Mouse (Mus musculus) MEL (cell line): ENCODE data around the gene Irf3. TPM values are rescaled to one million over a fixed set of nuclear protein-coding genes. Genes with fewer than 3 reads are reported as not detected.

Experiments used
- DNase-seq: peaks from one replicate; pipeline ENCODE4 v3.0.0; 2011; ENCODE audit warnings: low read depth, low spot score
- H3K27ac ChIP-seq: 2 replicates; pipeline ENCODE4 v1.5.1; 2012; ENCODE audit warnings: low read depth, mild to moderate bottlenecking, control low read depth, low read length, moderate library complexity; ENCODE audit not compliant: control insufficient read depth
- H3K27me3 ChIP-seq, 2 experiments: fragments of 150-350 bp in 1 of 2; sonication (generic) in 1 of 2; 2 replicates each; pipeline ENCODE4 v1.6.1; 2012; ENCODE audit warnings: low read length in 2 of 2, mild to moderate bottlenecking in 2 of 2, improper control_type of control experiment in 1 of 2, moderate library complexity in 1 of 2; ENCODE audit not compliant: insufficient read depth in 2 of 2, control insufficient read depth in 1 of 2
- H3K36me3 ChIP-seq, 2 experiments: 2 replicates each; pipeline ENCODE4 v1.6.1; 2012 to 2014; ENCODE audit warnings: low read length in 2 of 2, improper control_type of control experiment in 1 of 2, inconsistent platforms in 1 of 2, mild to moderate bottlenecking in 1 of 2; ENCODE audit not compliant: insufficient read depth in 2 of 2, control insufficient read depth in 1 of 2
- H3K4me1 ChIP-seq, 2 experiments: fragments of 150-350 bp in 1 of 2; sonication (generic) in 1 of 2; 2 replicates each; pipeline ENCODE4 v1.6.1; 2012; ENCODE audit warnings: low read length in 2 of 2, improper control_type of control experiment in 1 of 2, mild to moderate bottlenecking in 1 of 2; ENCODE audit not compliant: insufficient read depth in 2 of 2, control insufficient read depth in 1 of 2
- H3K4me3 ChIP-seq, 2 experiments: fragments of 150-350 bp in 1 of 2; sonication (generic) in 1 of 2; 2 replicates each; pipeline ENCODE4 v1.5.1; 2012; ENCODE audit warnings: low read depth in 2 of 2, low read length in 2 of 2, mild to moderate bottlenecking in 2 of 2, moderate library complexity in 2 of 2, control low read depth in 1 of 2, improper control_type of control experiment in 1 of 2; ENCODE audit not compliant: control insufficient read depth in 1 of 2, insufficient read depth in 1 of 2
- H3K79me2 ChIP-seq: 2 replicates; pipeline ENCODE4 v1.6.1; 2012; ENCODE audit warnings: mild to moderate bottlenecking, low read length, moderate library complexity; ENCODE audit not compliant: control insufficient read depth, poor library complexity, insufficient read depth
- H3K9ac ChIP-seq: 2 replicates; pipeline ENCODE4 v1.6.1; 2012; ENCODE audit warnings: low read depth, mild to moderate bottlenecking, control low read depth, low read length, moderate library complexity; ENCODE audit not compliant: control insufficient read depth, poor library complexity, severe bottlenecking
- H3K9me3 ChIP-seq: fragments of 150-350 bp; sonication (generic); replicated peaks from 2 replicates; pipeline ENCODE4 v1.6.1; 2012; ENCODE audit warnings: mild to moderate bottlenecking, low read length, improper control_type of control experiment, moderate library complexity; ENCODE audit not compliant: insufficient read depth
- BHLHE40 ChIP-seq: IDR thresholded peaks from 2 replicates; pipeline ENCODE4 v1.6.1; 2012; ENCODE audit warnings: low read depth, mild to moderate bottlenecking, inconsistent platforms, low read length, improper control_type of control experiment, borderline replicate concordance
- CHD1 ChIP-seq: IDR thresholded peaks from 2 replicates; pipeline ENCODE4 v1.6.1; 2012; ENCODE audit warnings: low read depth, mild to moderate bottlenecking, inconsistent platforms, low read length, improper control_type of control experiment
- CHD2 ChIP-seq: IDR thresholded peaks from 2 replicates; pipeline ENCODE4 v1.6.1; 2011; ENCODE audit warnings: low read length, improper control_type of control experiment
- E2F4 ChIP-seq: IDR thresholded peaks from 2 replicates; pipeline ENCODE4 v1.6.1; 2011; ENCODE audit warnings: low read depth, low read length, improper control_type of control experiment, borderline replicate concordance
- EP300 ChIP-seq, 2 experiments: IDR thresholded peaks; 2 replicates each; pipeline ENCODE4 v1.6.1; 2011; ENCODE audit warnings: improper control_type of control experiment in 2 of 2, low read length in 2 of 2, low read depth in 1 of 2, mild to moderate bottlenecking in 1 of 2
- GABPA ChIP-seq: IDR thresholded peaks from 2 replicates; pipeline ENCODE4 v1.6.1; 2012; ENCODE audit warnings: low read depth, mild to moderate bottlenecking, inconsistent platforms, low read length, improper control_type of control experiment, moderate library complexity
- GATA1 ChIP-seq: IDR thresholded peaks from 2 replicates; pipeline ENCODE4 v1.6.1; 2011; ENCODE audit warnings: low read depth, low read length, improper control_type of control experiment
- HCFC1 ChIP-seq: IDR thresholded peaks from 2 replicates; pipeline ENCODE4 v1.6.1; 2012; ENCODE audit warnings: low read depth, mild to moderate bottlenecking, inconsistent platforms, low read length, improper control_type of control experiment, moderate library complexity
- JUND ChIP-seq: IDR thresholded peaks from 2 replicates; pipeline ENCODE4 v1.6.1; 2011; ENCODE audit warnings: low read depth, mild to moderate bottlenecking, improper control_type of control experiment, low read length
- MXI1 ChIP-seq: IDR thresholded peaks from 2 replicates; pipeline ENCODE4 v1.6.1; 2011; ENCODE audit warnings: mild to moderate bottlenecking, low read depth, low read length, improper control_type of control experiment
- MYC ChIP-seq: IDR thresholded peaks from 2 replicates; pipeline ENCODE4 v1.6.1; 2011; ENCODE audit warnings: low read depth, mild to moderate bottlenecking, low read length, improper control_type of control experiment, moderate library complexity
- NELFE ChIP-seq: IDR thresholded peaks from 2 replicates; pipeline ENCODE4 v1.6.1; 2011; ENCODE audit warnings: low read depth, low read length, improper control_type of control experiment
- POLR2A ChIP-seq, 2 experiments: IDR thresholded peaks; 2 replicates each; pipeline ENCODE4 v1.6.1; 2011 to 2012; ENCODE audit warnings: low read length in 2 of 2, mild to moderate bottlenecking in 2 of 2, control low read depth in 1 of 2, improper control_type of control experiment in 1 of 2, low read depth in 1 of 2, moderate library complexity in 1 of 2; ENCODE audit not compliant: control insufficient read depth in 1 of 2, insufficient read depth in 1 of 2, poor library complexity in 1 of 2
- POLR2AphosphoS2 ChIP-seq: IDR thresholded peaks from 2 replicates; pipeline ENCODE4 v1.6.1; 2011; ENCODE audit warnings: low read length, improper control_type of control experiment
- POLR2AphosphoS5 ChIP-seq: IDR thresholded peaks from 2 replicates; pipeline ENCODE4 v1.6.1; 2012; ENCODE audit warnings: low read depth, borderline replicate concordance, mild to moderate bottlenecking, inconsistent platforms, low read length, moderate library complexity, mixed read lengths
- RAD21 ChIP-seq: IDR thresholded peaks from 2 replicates; pipeline ENCODE4 v1.6.1; 2011; ENCODE audit warnings: mild to moderate bottlenecking, low read depth, low read length, improper control_type of control experiment
- RCOR1 ChIP-seq: IDR thresholded peaks from 2 replicates; pipeline ENCODE4 v1.6.1; 2012; ENCODE audit warnings: low read depth, mild to moderate bottlenecking, inconsistent platforms, low read length, improper control_type of control experiment
- TAL1 ChIP-seq: IDR thresholded peaks from 2 replicates; pipeline ENCODE4 v1.6.1; 2012; ENCODE audit warnings: mild to moderate bottlenecking, inconsistent platforms, low read length, moderate library complexity, mixed read lengths
- TBP ChIP-seq: IDR thresholded peaks from 2 replicates; pipeline ENCODE4 v1.8.0; 2011; ENCODE audit warnings: low read depth, low read length, improper control_type of control experiment
- TCF12 ChIP-seq: IDR thresholded peaks from 2 replicates; pipeline ENCODE4 v1.6.1; 2014; ENCODE audit warnings: low read depth, mild to moderate bottlenecking, inconsistent platforms, low read length, improper control_type of control experiment, moderate library complexity
- USF2 ChIP-seq, 2 experiments: IDR thresholded peaks; 2 replicates each; pipeline ENCODE4 v1.6.1; 2011 to 2012; ENCODE audit warnings: improper control_type of control experiment in 2 of 2, low read length in 2 of 2, borderline replicate concordance in 1 of 2, inconsistent platforms in 1 of 2, low read depth in 1 of 2, mild to moderate bottlenecking in 1 of 2; ENCODE audit not compliant: insufficient read depth in 1 of 2
- ZKSCAN1 ChIP-seq: IDR thresholded peaks from 2 replicates; pipeline ENCODE4 v1.6.1; 2012; ENCODE audit warnings: low read depth, mild to moderate bottlenecking, inconsistent platforms, low read length, improper control_type of control experiment, moderate library complexity
- polyA plus RNA-seq, 2 experiments: library from polyadenylated mRNA; stranded (reverse) in 1 of 2; unstranded in 1 of 2; fragments of >175 nt in 1 of 2; fragments of >200 nt in 1 of 2; gene quantifications; 2 replicates each; pipeline versions ENCODE4 v1.2.1 to v1.2.4; 2012; ENCODE audit warnings: low replicate concordance in 2 of 2, low read depth in 1 of 2; ENCODE audit not compliant: insufficient read length in 2 of 2, insufficient read depth in 1 of 2, missing spikeins in 1 of 2
- total RNA-seq: library from RNA; depleted of rRNA; stranded (reverse); fragments of 300-350 nt; gene quantifications from 2 replicates; pipeline ENCODE4 v1.2.3, GENCODE M21; 2012

The Irf3 gene
- total and polyA plus RNA-seq, 3 experiments: 82.1 to 83.4 TPM; not detected in 1

DNA sequence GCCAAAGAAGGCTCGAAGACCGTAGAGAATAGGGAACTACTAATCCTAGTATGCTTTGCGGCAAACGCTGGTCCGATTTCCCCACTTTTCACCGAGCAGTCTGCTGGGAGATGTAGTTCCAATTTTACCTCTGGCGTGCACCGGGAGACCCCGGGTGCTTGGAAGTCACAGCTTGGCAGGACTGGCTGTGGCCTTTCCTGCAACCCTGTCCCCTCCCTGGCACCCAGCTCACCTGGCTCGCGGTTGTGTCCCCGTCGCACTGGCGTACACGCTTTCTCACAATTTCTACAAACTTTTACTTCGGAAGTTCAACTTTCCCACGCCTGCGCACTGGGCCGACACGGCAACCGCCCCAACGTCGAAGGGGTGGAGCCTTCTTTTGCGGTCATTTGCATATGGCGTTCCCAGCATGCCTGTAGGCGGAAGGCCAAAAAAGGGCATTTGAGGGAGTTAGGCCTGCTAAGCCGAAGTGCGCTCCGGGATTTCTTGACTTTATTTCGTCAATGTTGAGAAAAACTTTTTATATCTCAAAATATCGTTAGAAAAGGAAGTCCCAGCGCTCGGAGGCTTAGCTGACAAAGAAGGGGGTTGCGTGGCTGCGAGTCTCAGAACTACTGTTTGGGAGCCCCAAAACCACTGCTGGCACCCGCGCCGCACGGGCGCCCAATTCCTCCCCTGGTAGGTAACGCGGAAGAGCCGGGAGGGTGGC is at the start of gene Irf3 (continued):
- no peak for TF ChIP-seq JUND
- no peak for TF ChIP-seq POLR2AphosphoS5
- no peak for TF ChIP-seq GATA1
- no peak for TF ChIP-seq E2F4

DNA sequence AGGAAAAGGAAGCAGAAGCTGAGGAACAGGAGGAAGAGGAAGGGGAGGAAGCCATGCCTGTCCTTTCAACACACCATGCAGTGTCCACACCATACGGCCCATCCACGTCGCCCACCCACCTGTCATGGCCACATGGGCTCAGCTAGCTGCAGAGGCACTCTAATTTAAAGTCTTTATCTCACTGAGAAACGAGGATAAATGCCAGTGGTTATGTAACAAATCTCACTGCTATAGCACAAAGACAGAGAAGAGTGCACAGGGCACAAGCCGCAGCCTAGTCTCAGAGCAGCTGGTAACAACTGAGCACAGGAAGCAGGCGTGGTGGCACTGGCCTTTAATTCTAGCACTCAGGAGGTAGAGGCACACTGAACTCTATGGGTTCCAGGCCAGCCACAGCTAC is 47.5 kb upstream of the Irf3 start:
- no peaks in the 10 kb centered on the region for H3K9me3 ChIP-seq
- no peak overlapping the region for H3K27ac ChIP-seq
- H3K4me1 ChIP-seq: peaks cover 0 to 4% of the 10 kb centered on the region in 2 experiments; a peak in 1 of 4 replicates
- H3K9ac ChIP-seq: no peak overlapping the region
- TF ChIP-seq BHLHE40: no peak
- TF ChIP-seq TAL1: no peak
- TF ChIP-seq MYC: no peak
- TF ChIP-seq TBP: no peak
- TF ChIP-seq RAD21: no peak
- TF ChIP-seq USF2 (IDR thresholded peaks at IDR 0.05; ENCODE audit: borderline replicate concordance in 1 of 2, insufficient read depth in 1 of 2, low read depth in 1 of 2, low read length in 2 of 2): no peak
- TF ChIP-seq NELFE: no peak
- TF ChIP-seq HCFC1: no peak
- TF ChIP-seq MXI1: no peak
- TF ChIP-seq POLR2A (IDR thresholded peaks at IDR 0.05; ENCODE audit: control insufficient read depth in 1 of 2, insufficient read depth in 1 of 2, low read depth in 1 of 2, low read length in 2 of 2, poor library complexity in 1 of 2): no peak
- no peak for TF ChIP-seq POLR2AphosphoS2
- TF ChIP-seq ZKSCAN1: no peak
- TF ChIP-seq EP300 (IDR thresholded peaks at IDR 0.05; ENCODE audit: low read depth in 1 of 2, low read length in 2 of 2): no peak
- no peak for TF ChIP-seq CHD1
- no peak for TF ChIP-seq CHD2
- TF ChIP-seq TCF12: no peak
- no peak for TF ChIP-seq RCOR1
- no peak for TF ChIP-seq GABPA
- no peaks in the 10 kb centered on the region; a peak in 1 of 4 replicates for H3K27me3 ChIP-seq
- no peaks in the 10 kb centered on the region; a peak in 1 of 4 replicates for H3K36me3 ChIP-seq
- no peak overlapping the region for H3K4me3 ChIP-seq
- no peak for DNase-seq
- H3K79me2 ChIP-seq: no peaks in the 10 kb centered on the region
